Comparison of ENCODE assay signal across 19 mouse cellular contexts in genomic region chr17:79711944-79712343, GRCm38 (mm10). TPM values are rescaled to one million over a fixed set of nuclear protein-coding genes. Genes with fewer than 3 reads are reported as not detected.
DNase-seq lines count a peak whose midpoint lies in the region; ATAC-seq lines count a peak whose summit lies in the region.
"Had no signal": no experiment of that assay in that cellular context is flagged by ENCODE, and none has a peak within 500 bp of the region (broad histone marks: within the 10 kb centered on the region; RNA-seq: fewer than 3 reads in every experiment).

No protein-coding gene starts in this region.

- 30% methylated on average over 6 of the region's 6 CpGs for WGBS in intestine, embryonic 14.5 days
- 26% methylated on average over 6 of the region's 6 CpGs for WGBS in intestine, embryonic 16.5 days
- WGBS in neural tube, embryonic 13.5 days = 14% methylated on average over 6 of the region's 6 CpGs
- WGBS in intestine, embryonic 15.5 days = 30% methylated on average over 6 of the region's 6 CpGs

- peak overlapping the region; percentile 51 for H3K4me3 ChIP-seq in intestine, embryonic 14.5 days (ENCODE audit: low read depth, low read length)
- H3K4me3 ChIP-seq in intestine, embryonic 16.5 days (ENCODE audit: low read length) = no peak overlapping the region
- H3K4me3 ChIP-seq in neural tube, embryonic 13.5 days = 0 out of 2 replicates have a peak overlapping the region, but pooled peaks have one; percentile 46
- peak overlapping the region; percentile 42; the same call in 1 of the 2 replicates for H3K4me3 ChIP-seq in intestine, embryonic 15.5 days (replicated peaks)
- H3K4me3 ChIP-seq: gastrocnemius, adult 2 months; heart, adult 2 months; layer of hippocampus, adult 2 months; limb, embryonic 15.5 days; neural tube, embryonic 12.5 days had no signal

- peaks cover 64% of the 10 kb centered on the region for H3K27me3 ChIP-seq in intestine, embryonic 14.5 days (replicated peaks; ENCODE audit: control insufficient read depth, insufficient read depth, low read length)
- peaks cover 29% of the 10 kb centered on the region for H3K27me3 ChIP-seq in intestine, embryonic 16.5 days (replicated peaks; ENCODE audit: control insufficient read depth, insufficient read depth, low read length)
- peaks cover 83% of the 10 kb centered on the region for H3K27me3 ChIP-seq in neural tube, embryonic 13.5 days
- H3K27me3 ChIP-seq in intestine, embryonic 15.5 days (replicated peaks) = peaks cover 36% of the 10 kb centered on the region

- no peak overlapping the region for H3K9ac ChIP-seq in intestine, embryonic 14.5 days (ENCODE audit: low read length)
- no peak overlapping the region for H3K9ac ChIP-seq in intestine, embryonic 16.5 days (ENCODE audit: low read depth, low read length)
- H3K9ac ChIP-seq in neural tube, embryonic 13.5 days = no peak overlapping the region
- H3K9ac ChIP-seq in intestine, embryonic 15.5 days = no peak overlapping the region
- H3K9ac ChIP-seq: forebrain, postnatal 0 days; limb, embryonic 15.5 days; lung, embryonic 14.5 days; neural tube, embryonic 12.5 days had no signal

- H3K9me3 ChIP-seq in intestine, embryonic 14.5 days (ENCODE audit: control insufficient read depth, low read length) = no peaks in the 10 kb centered on the region
- no peaks in the 10 kb centered on the region for H3K9me3 ChIP-seq in intestine, embryonic 16.5 days (ENCODE audit: control insufficient read depth, low read length)
- 0 out of 2 replicates have a peak, but pooled peaks cover 4% of the 10 kb centered on the region for H3K9me3 ChIP-seq in neural tube, embryonic 13.5 days
- no peaks in the 10 kb centered on the region for H3K9me3 ChIP-seq in intestine, embryonic 15.5 days
- H3K9me3 ChIP-seq: limb, embryonic 15.5 days; neural tube, embryonic 12.5 days had no signal

- no peak for ATAC-seq in intestine, embryonic 14.5 days (replicated peaks; ENCODE audit: low FRiP score, low TSS enrichment, low read depth)
- no peak for ATAC-seq in intestine, embryonic 16.5 days
- ATAC-seq in neural tube, embryonic 13.5 days (ENCODE audit: low read depth) = no peak
- ATAC-seq in intestine, embryonic 15.5 days = no peak
- ATAC-seq: forebrain, postnatal 0 days; midbrain, embryonic 16.5 days had no signal

- H3K4me2 ChIP-seq in intestine, embryonic 14.5 days (ENCODE audit: low read length) = peak overlapping the region; percentile 86
- H3K4me2 ChIP-seq in intestine, embryonic 16.5 days (ENCODE audit: low read depth, low read length) = no peak overlapping the region
- H3K4me2 ChIP-seq in neural tube, embryonic 13.5 days = 0 out of 2 replicates have a peak overlapping the region, but pooled peaks have one; percentile 85
- no peak overlapping the region for H3K4me2 ChIP-seq in intestine, embryonic 15.5 days (replicated peaks)
- H3K4me2 ChIP-seq: limb, embryonic 15.5 days; neural tube, embryonic 12.5 days had no signal

- DNase-seq in intestine, embryonic 14.5 days (ENCODE audit: low spot score) = no peak
- DNase-seq in neural tube, embryonic 10.5 days (ENCODE audit: extremely low spot score, low spot score) = no peak
- no peak for DNase-seq in lung, postnatal 36 days
- no peak for DNase-seq in lung, adult 18-20 months
- DNase-seq: cerebellum, adult 11-12 months; forebrain, postnatal 0 days; gastrocnemius, adult 2 months; heart, adult 2 months; heart, postnatal 14 days; right cerebral cortex, postnatal 4 days; thymus, postnatal 4 days had no signal

- no peak overlapping the region for H3K27ac ChIP-seq in intestine, embryonic 14.5 days (ENCODE audit: low read depth)
- H3K27ac ChIP-seq in intestine, embryonic 16.5 days (ENCODE audit: low read length) = no peak overlapping the region
- no peak overlapping the region for H3K27ac ChIP-seq in neural tube, embryonic 13.5 days (replicated peaks)
- H3K27ac ChIP-seq in intestine, embryonic 15.5 days = no peak overlapping the region
- H3K27ac ChIP-seq: gastrocnemius, adult 2 months; heart, adult 2 months; layer of hippocampus, adult 2 months; limb, embryonic 15.5 days; neural tube, embryonic 12.5 days had no signal

- H3K36me3 ChIP-seq in intestine, embryonic 14.5 days (ENCODE audit: control insufficient read depth, insufficient read depth, low read length) = no peaks in the 10 kb centered on the region
- no peaks in the 10 kb centered on the region for H3K36me3 ChIP-seq in intestine, embryonic 16.5 days (ENCODE audit: control insufficient read depth, insufficient read depth, low read length)
- H3K36me3 ChIP-seq in neural tube, embryonic 13.5 days = no peaks in the 10 kb centered on the region
- no peaks in the 10 kb centered on the region for H3K36me3 ChIP-seq in intestine, embryonic 15.5 days
- H3K36me3 ChIP-seq: limb, embryonic 15.5 days; neural tube, embryonic 12.5 days had no signal

- peaks cover 17% of the 10 kb centered on the region for H3K4me1 ChIP-seq in intestine, embryonic 14.5 days (replicated peaks; ENCODE audit: control insufficient read depth, insufficient read depth, low read length)
- H3K4me1 ChIP-seq in intestine, embryonic 16.5 days (ENCODE audit: control insufficient read depth, insufficient read depth, low read length) = peaks cover 25% of the 10 kb centered on the region
- peaks cover 37% of the 10 kb centered on the region for H3K4me1 ChIP-seq in neural tube, embryonic 13.5 days (replicated peaks)
- H3K4me1 ChIP-seq in intestine, embryonic 15.5 days (replicated peaks) = peaks cover 29% of the 10 kb centered on the region

RNA-seq across cellular contexts. Expression of gene Cyp1b1, which starts 2.9 kb away (rescaled TPM):
- polyA plus RNA-seq in intestine, embryonic 14.5 days (2014; fragmentation: Nextera tagmentation; extraction: Ambion mirVana) = 11.2 and 13.3 TPM in 2 replicates
- 6.9 and 8.9 TPM in 2 replicates for polyA plus RNA-seq in intestine, embryonic 16.5 days (2015; fragmentation: Nextera tagmentation; extraction: Ambion mirVana)
- 6.8 and 9.1 TPM in 2 replicates for polyA plus RNA-seq in neural tube, embryonic 13.5 days (2015; fragmentation: Nextera tagmentation; extraction: Ambion mirVana)
- 8.5 and 8.6 TPM in 2 replicates for polyA plus RNA-seq in intestine, embryonic 15.5 days (2015; fragmentation: Nextera tagmentation; extraction: Ambion mirVana)

Comparison
In these comparisons a context has a peak if more than half of its experiments do, and no peak if none do; other contexts are left out.
1. H3K4me2 ChIP-seq: peak in intestine, embryonic 14.5 days (single experiment) and neural tube, embryonic 13.5 days (single experiment); none in intestine, embryonic 16.5 days (single experiment) and intestine, embryonic 15.5 days (single experiment).